Mouse (Mus musculus) kidney, adult 18-20 months (tissue): ENCODE results near the gene Asic2.
A peak's percentile ranks its signal among the peaks of the same experiment; 100 is the strongest.

Source experiments
- DNase-seq: peaks from one replicate; pipeline ENCODE4 v3.0.0; 2021

The Asic2 gene

GRCm38 (mm10) chr11:80973273-80973672 lies 995.0 kb downstream of the Asic2 start:
- no peak for DNase-seq

- no peak for DNase-seq
Measured at GRCm38 (mm10) chr11:80967544-80967943, 1000.7 kb downstream of the Asic2 start.

GRCm38 (mm10) chr11:80966040-80966439 lies 1002.2 kb downstream of the Asic2 start:
- no peak for DNase-seq

- no peak for DNase-seq
Measured at GRCm38 (mm10) chr11:80961326-80961725, 1006.9 kb downstream of the Asic2 start.

- DNase-seq: no peak
Measured at GRCm38 (mm10) chr11:80958086-80958671, 1010.1 kb downstream of the Asic2 start.

- no peak for DNase-seq
Measured at GRCm38 (mm10) chr11:80955915-80956314, 1012.3 kb downstream of the Asic2 start.

GRCm38 (mm10) chr11:80954147-80954546 lies 1014.1 kb downstream of the Asic2 start:
- DNase-seq: no peak

- DNase-seq: peak; percentile 6
Measured at GRCm38 (mm10) chr11:80949068-80949738, 1019.1 kb downstream of the Asic2 start.

- no peak for DNase-seq
Measured at GRCm38 (mm10) chr11:80948103-80948502, 1020.2 kb downstream of the Asic2 start.

GRCm38 (mm10) chr11:80946163-80946562 lies 1022.1 kb downstream of the Asic2 start:
- no peak for DNase-seq

GRCm38 (mm10) chr11:80923286-80923951 lies 1044.8 kb downstream of the Asic2 start:
- DNase-seq: no peak

GRCm38 (mm10) chr11:80918332-80918731 lies 1049.9 kb downstream of the Asic2 start:
- DNase-seq: no peak

GRCm38 (mm10) chr11:80917688-80918087 lies 1050.6 kb downstream of the Asic2 start:
- DNase-seq: no peak

- no peak for DNase-seq
Measured at GRCm38 (mm10) chr11:80913408-80914024, 1054.7 kb downstream of the Asic2 start.

GRCm38 (mm10) chr11:80912721-80913120 lies 1055.5 kb downstream of the Asic2 start:
- DNase-seq: no peak

- DNase-seq: no peak
Measured at GRCm38 (mm10) chr11:80907820-80908219, 1060.4 kb downstream of the Asic2 start.

- peak; percentile 58 for DNase-seq
Measured at GRCm38 (mm10) chr11:80906456-80906855, 1061.8 kb downstream of the Asic2 start.

GRCm38 (mm10) chr11:80904559-80904958 lies 1063.7 kb downstream of the Asic2 start:
- no peak for DNase-seq

GRCm38 (mm10) chr11:80903426-80903825 lies 1064.8 kb downstream of the Asic2 start:
- no peak for DNase-seq

- DNase-seq: no peak
Measured at GRCm38 (mm10) chr11:80902664-80903063, 1065.6 kb downstream of the Asic2 start.

- no peak for DNase-seq
Measured at GRCm38 (mm10) chr11:80900555-80900954, 1067.7 kb downstream of the Asic2 start.

GRCm38 (mm10) chr11:80895853-80896252 lies 1072.4 kb downstream of the Asic2 start:
- no peak for DNase-seq

GRCm38 (mm10) chr11:80889336-80890063 lies 1078.8 kb downstream of the Asic2 start:
- DNase-seq: no peak
